Comparison of ENCODE assay signal across 17 mouse cellular contexts in genomic region chr15:60855112-60855511, GRCm38 (mm10).
"Had no signal": no experiment of that assay in that cellular context is flagged by ENCODE, and none has a peak within 500 bp of the region (broad histone marks: within the 10 kb centered on the region; RNA-seq: fewer than 3 reads in every experiment).

No protein-coding gene starts in this region.

- H3K27ac ChIP-seq: kidney, postnatal 0 days; layer of hippocampus, adult 2 months; left cerebral cortex, adult 2 months; liver, embryonic 13.5 days; neural tube, embryonic 13.5 days; stomach, embryonic 15.5 days had no signal

- DNase-seq: kidney, adult 2 months; kidney, postnatal 25 days; layer of hippocampus, adult 9-11 months; liver, embryonic 13.5 days; lung, adult 2 months; lung, postnatal 14 days; lung, postnatal 4 days; midbrain, embryonic 14.5 days; retina, postnatal 1 day; right cerebral cortex, postnatal 25 days; spleen, adult 18-20 months; thymus, postnatal 36 days had no signal

- H3K4me3 ChIP-seq: layer of hippocampus, adult 2 months; left cerebral cortex, adult 2 months; liver, embryonic 13.5 days; neural tube, embryonic 13.5 days; stomach, embryonic 15.5 days had no signal
